Mouse (Mus musculus): ENCODE measurements around the gene Nrp2. TPM values are rescaled to one million over a fixed set of nuclear protein-coding genes. Genes with fewer than 3 reads are reported as not detected.

Nrp2 gene
- polyA plus RNA-seq, 1 experiment, result 9.1 TPM

DNA sequence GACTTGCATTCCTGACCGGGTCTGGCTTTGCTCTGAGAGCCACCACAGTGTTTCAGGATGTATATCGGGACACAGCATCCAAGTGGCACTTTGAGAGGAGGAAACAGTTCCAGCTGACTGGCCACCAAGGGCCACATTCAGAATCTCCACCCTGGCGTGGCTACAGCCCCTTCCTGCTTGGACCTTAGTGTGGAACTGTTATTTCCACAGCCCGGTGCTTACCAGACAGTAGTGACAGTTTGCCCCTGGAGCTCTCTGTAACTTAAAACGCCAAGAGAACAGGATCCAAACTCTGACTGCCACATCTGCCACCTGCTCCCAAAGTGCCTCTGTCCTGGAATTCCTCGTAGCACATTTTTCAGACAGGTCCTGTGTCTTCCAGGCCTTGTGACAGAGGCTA, 25.3 kb downstream of the Nrp2 start:
- 68% methylated on average over 6 of the region's 6 CpGs for WGBS
- no peak overlapping the region for H3K27ac ChIP-seq (ENCODE audit: insufficient read depth, low read length)
- no peak overlapping the region for H3K4me3 ChIP-seq (replicated peaks; ENCODE audit: insufficient read depth, low read depth, low read length)
- H3K27me3 ChIP-seq (ENCODE audit: control insufficient read depth, insufficient read depth, low read length), result no peaks in the 10 kb centered on the region
- TF ChIP-seq CTCF (IDR thresholded peaks at IDR 0.05; ENCODE audit: borderline replicate concordance, insufficient read depth, low read depth, low read length), result no peak
- TF ChIP-seq POLR2A (IDR thresholded peaks at IDR 0.05; ENCODE audit: borderline replicate concordance, insufficient read depth, low read length), result no peak
- DNase-seq, result no peak
- peaks cover 3% of the 10 kb centered on the region; the same call in 1 of the 2 replicates for H3K4me1 ChIP-seq (ENCODE audit: control insufficient read depth, insufficient read depth, low read length)

DNA sequence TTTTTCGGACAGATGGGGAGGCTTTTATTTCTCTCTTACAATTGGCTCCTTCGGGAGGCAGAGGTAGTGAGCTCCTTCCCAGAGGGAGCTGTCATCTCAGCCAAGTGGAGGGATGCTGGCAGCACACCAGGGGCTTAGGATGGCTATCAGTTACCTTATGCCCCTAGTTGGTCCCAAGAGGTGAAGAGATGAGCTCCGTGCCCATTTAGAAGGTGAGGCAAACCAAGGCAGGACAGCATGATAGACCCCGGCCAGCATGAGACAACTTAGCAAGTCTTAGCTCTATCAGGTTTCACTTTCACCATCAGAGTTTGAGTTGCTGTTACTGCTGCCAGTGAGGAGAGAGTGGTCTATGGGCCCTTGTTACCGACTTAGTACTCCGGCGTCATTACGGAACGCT, 25.8 kb downstream of the Nrp2 start:
- DNase-seq, result no peak
- WGBS, result 69% methylated on average over 9 of the region's 9 CpGs
- Histone ChIP-seq H3K27ac (ENCODE audit: insufficient read depth, low read length) (no peak overlapping the region), H3K4me3 (replicated peaks; ENCODE audit: insufficient read depth, low read depth, low read length) (no peak overlapping the region), H3K27me3 (ENCODE audit: control insufficient read depth, insufficient read depth, low read length) (no peaks in the 10 kb centered on the region), H3K4me1 (ENCODE audit: control insufficient read depth, insufficient read depth, low read length) (peaks cover 3% of the 10 kb centered on the region; the same call in 1 of the 2 replicates)
- TF ChIP-seq POLR2A (IDR thresholded peaks at IDR 0.05; ENCODE audit: borderline replicate concordance, insufficient read depth, low read length), result no peak
- no peak for TF ChIP-seq CTCF (IDR thresholded peaks at IDR 0.05; ENCODE audit: borderline replicate concordance, insufficient read depth, low read depth, low read length)

DNA sequence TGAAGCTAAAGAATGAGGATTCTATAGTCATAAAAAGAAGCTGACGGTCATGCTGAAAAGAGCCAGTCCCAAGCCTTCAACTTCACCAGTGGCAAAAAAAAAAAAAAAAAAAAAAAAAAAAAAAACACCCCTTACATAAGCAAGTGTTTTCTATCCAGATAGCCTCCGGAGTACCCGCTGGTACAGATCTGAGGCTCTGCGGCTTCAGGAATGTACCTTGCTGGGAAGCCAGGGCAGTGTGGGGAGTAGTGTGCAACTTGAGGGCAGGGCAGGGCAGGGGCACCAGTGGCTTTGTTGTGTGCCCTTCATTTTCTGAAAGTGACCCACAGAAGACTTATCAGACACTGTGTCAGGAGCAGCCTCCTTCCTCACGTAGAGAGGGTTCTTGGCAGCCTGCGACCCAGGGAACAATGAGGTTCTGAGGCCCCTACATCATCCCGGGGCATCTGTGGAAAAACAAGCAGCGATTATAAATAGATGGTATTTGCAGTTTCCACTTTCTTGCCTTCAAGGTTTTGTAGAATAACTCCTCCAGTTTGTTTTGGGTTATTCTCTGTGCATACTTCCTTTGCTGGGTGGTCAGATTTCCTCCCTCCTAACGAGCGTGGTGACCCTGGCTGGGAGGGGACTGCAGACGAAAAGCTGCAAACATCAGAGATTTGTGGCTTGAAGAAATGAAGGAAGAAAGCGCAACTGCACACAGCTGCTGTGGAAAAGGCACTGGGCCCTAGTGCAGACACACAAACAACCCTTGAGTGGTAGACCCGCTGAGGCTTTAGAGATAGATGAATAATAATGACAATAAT, 26.5 kb downstream of the Nrp2 start:
- no peak for DNase-seq
- 87% methylated on average over 13 of the region's 13 CpGs for WGBS
- H3K4me3 ChIP-seq (replicated peaks; ENCODE audit: insufficient read depth, low read depth, low read length), result no peak overlapping the region
- H3K27me3 ChIP-seq (ENCODE audit: control insufficient read depth, insufficient read depth, low read length), result no peaks in the 10 kb centered on the region
- H3K27ac ChIP-seq (ENCODE audit: insufficient read depth, low read length), result no peak overlapping the region; the same call in 1 of the 2 replicates
- H3K4me1 ChIP-seq (ENCODE audit: control insufficient read depth, insufficient read depth, low read length), result peaks cover 3% of the 10 kb centered on the region; the same call in 1 of the 2 replicates
- no peak for TF ChIP-seq CTCF (IDR thresholded peaks at IDR 0.05; ENCODE audit: borderline replicate concordance, insufficient read depth, low read depth, low read length)
- no peak for TF ChIP-seq POLR2A (IDR thresholded peaks at IDR 0.05; ENCODE audit: borderline replicate concordance, insufficient read depth, low read length)

DNA sequence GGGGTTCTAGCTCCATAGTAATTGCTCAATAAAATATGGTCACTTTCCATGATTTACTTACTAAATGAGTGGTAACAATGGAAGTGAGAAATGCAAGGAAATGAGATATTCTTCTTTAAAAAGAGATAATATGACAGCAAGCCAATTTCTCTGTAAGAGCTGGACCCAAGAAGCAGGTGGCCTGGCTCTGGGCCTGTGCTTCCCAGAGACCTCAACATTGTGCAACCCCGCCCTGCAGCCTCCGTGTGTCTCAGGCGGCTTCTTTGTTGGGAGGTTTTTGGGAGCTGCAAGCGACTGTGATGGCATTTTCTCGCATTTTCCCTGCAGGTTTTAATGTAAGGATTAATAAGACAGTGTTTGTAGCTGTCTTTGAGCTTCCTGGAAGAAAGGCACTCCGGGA, 29.0 kb downstream of the Nrp2 start:
- TF ChIP-seq POLR2A (IDR thresholded peaks at IDR 0.05; ENCODE audit: borderline replicate concordance, insufficient read depth, low read length), result no peak
- no peak for TF ChIP-seq CTCF (IDR thresholded peaks at IDR 0.05; ENCODE audit: borderline replicate concordance, insufficient read depth, low read depth, low read length)
- no peak overlapping the region for H3K27ac ChIP-seq (ENCODE audit: insufficient read depth, low read length)
- no peak overlapping the region for H3K4me3 ChIP-seq (replicated peaks; ENCODE audit: insufficient read depth, low read depth, low read length)

DNA sequence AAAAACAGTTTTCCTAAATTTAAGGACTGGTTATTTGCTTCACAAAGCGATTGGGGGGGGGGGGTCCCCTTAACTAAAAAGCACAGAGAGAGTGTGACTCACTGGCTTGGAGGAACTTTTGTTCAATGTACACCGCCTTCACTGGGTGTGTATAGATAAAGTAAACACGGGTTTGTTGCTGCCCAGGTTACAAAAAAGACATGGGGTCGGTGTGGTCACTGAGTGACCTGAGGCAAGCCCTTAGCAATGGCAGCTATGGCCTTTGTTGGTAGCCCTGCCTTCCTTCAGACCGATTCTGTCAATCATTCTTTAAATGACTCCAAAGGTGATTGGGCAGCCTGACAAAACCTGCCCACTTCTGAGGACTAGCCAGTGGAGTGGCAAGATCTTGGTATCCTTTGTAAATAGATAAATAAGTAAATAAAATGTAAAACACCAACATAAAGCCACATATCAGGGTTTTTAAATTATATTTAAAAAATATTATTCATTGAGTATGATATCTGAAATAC, 31.4 kb downstream of the Nrp2 start:
- peaks cover 3% of the 10 kb centered on the region; the same call in 1 of the 2 replicates for H3K4me1 ChIP-seq (ENCODE audit: control insufficient read depth, insufficient read depth, low read length)
- no peak overlapping the region for H3K4me3 ChIP-seq (replicated peaks; ENCODE audit: insufficient read depth, low read depth, low read length)
- WGBS, result 85% methylated on average over 5 of the region's 5 CpGs
- TF ChIP-seq POLR2A (IDR thresholded peaks at IDR 0.05; ENCODE audit: borderline replicate concordance, insufficient read depth, low read length) (no peak), CTCF (IDR thresholded peaks at IDR 0.05; ENCODE audit: borderline replicate concordance, insufficient read depth, low read depth, low read length) (no peak)
- DNase-seq, result no peak
- no peaks in the 10 kb centered on the region for H3K27me3 ChIP-seq (ENCODE audit: control insufficient read depth, insufficient read depth, low read length)
- no peak overlapping the region for H3K27ac ChIP-seq (ENCODE audit: insufficient read depth, low read length)

More for the DNA sequence above, 29.0 kb downstream of the Nrp2 start:
- DNase-seq, result peak in 1 of 2 experiments; percentile 56
- 46% methylated on average over 6 of the region's 6 CpGs for WGBS
- no peaks in the 10 kb centered on the region for H3K27me3 ChIP-seq (ENCODE audit: control insufficient read depth, insufficient read depth, low read length)
- peaks cover 3% of the 10 kb centered on the region; the same call in 1 of the 2 replicates for H3K4me1 ChIP-seq (ENCODE audit: control insufficient read depth, insufficient read depth, low read length)

DNA sequence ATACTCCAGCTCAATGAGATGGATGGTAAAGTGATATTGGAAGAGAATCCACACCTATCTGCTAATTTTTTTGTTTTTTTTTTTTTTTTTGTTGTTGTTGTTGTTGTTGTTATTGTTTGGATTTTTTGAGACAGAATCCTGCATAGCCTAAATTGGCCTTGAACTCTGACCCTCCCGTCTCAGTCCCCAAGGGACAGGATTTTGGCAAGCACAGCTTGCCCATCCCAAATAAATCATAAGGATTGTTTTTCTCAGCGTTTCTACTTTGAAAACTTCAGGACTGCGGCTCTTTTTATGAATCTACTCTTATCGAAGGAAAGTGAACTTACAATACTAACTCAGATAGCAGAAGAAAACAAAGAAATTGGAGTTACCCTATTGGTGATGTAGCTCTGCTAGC, 31.9 kb downstream of the Nrp2 start:
- H3K4me3 ChIP-seq (replicated peaks; ENCODE audit: insufficient read depth, low read depth, low read length), result no peak overlapping the region
- H3K27ac ChIP-seq (ENCODE audit: insufficient read depth, low read length), result no peak overlapping the region
- WGBS, result 91% methylated on average over 4 of the region's 4 CpGs
- H3K27me3 ChIP-seq (ENCODE audit: control insufficient read depth, insufficient read depth, low read length), result no peaks in the 10 kb centered on the region
- DNase-seq, result no peak
- H3K4me1 ChIP-seq (ENCODE audit: control insufficient read depth, insufficient read depth, low read length), result peaks cover 3% of the 10 kb centered on the region; the same call in 1 of the 2 replicates
- no peak for TF ChIP-seq POLR2A (IDR thresholded peaks at IDR 0.05; ENCODE audit: borderline replicate concordance, insufficient read depth, low read length)
- no peak for TF ChIP-seq CTCF (IDR thresholded peaks at IDR 0.05; ENCODE audit: borderline replicate concordance, insufficient read depth, low read depth, low read length)

DNA sequence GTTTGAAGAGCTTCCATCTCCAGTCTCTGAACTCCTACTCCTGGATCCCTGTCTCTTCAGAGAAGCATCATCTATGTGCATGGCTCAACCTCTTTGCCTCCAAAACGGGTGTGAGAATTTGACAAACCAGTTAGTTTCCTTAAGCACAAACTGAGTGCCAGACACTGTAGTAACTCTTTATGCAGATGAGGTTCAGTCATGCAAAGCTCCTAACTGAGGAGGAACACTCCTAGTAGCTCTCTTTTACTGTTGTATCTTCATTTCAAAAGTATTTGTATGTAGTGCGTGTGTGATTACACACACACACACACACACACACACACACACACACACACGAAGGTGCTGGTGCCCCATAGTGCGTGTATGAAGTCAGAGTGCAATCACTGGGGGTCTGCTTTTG, 32.8 kb downstream of the Nrp2 start:
- Histone ChIP-seq H3K27ac (ENCODE audit: insufficient read depth, low read length) (no peak overlapping the region), H3K27me3 (ENCODE audit: control insufficient read depth, insufficient read depth, low read length) (no peaks in the 10 kb centered on the region), H3K4me1 (ENCODE audit: control insufficient read depth, insufficient read depth, low read length) (peaks cover 3% of the 10 kb centered on the region; the same call in 1 of the 2 replicates), H3K4me3 (replicated peaks; ENCODE audit: insufficient read depth, low read depth, low read length) (no peak overlapping the region)
- 80% methylated on average over 4 of the region's 4 CpGs for WGBS
- no peak for TF ChIP-seq POLR2A (IDR thresholded peaks at IDR 0.05; ENCODE audit: borderline replicate concordance, insufficient read depth, low read length)
- TF ChIP-seq CTCF (IDR thresholded peaks at IDR 0.05; ENCODE audit: borderline replicate concordance, insufficient read depth, low read depth, low read length), result no peak
- DNase-seq, result no peak

All from cerebellum, adult 2 months (tissue).